Mouse (Mus musculus) embryonic facial prominence, embryonic 11.5 days (tissue): ENCODE measurements around the gene Rps6ka2. TPM values are rescaled to one million over a fixed set of nuclear protein-coding genes. Genes with fewer than 3 reads are reported as not detected.
"Not testable (repeated sequence)": the region's sequence is repeated elsewhere in the genome, so short reads cannot be mapped to it uniquely, and the experiment has no call there.

ENCODE experiments used
- ATAC-seq: fragments of 200-750 bp; cut with Nextera tagmentation; replicated peaks from 2 replicates; pipeline ENCODE4 v1.8.0; 2017; ENCODE audit warnings: low read depth; ENCODE audit not compliant: insufficient number of reproducible peaks, low FRiP score, low TSS enrichment
- DNase-seq: peaks from one replicate; pipeline ENCODE4 v3.0.0-alpha.2; 2015; ENCODE audit warnings: low spot score
- H3K27ac ChIP-seq: fragments of 300-500 bp; sonication (generic); replicated peaks from 2 replicates; pipeline ENCODE4 v1.5.1; 2014; ENCODE audit warnings: mild to moderate bottlenecking, low read depth, low read length, control low read depth
- H3K27me3 ChIP-seq: fragments of 300-500 bp; sonication (generic); 2 replicates; pipeline ENCODE4 v1.6.1; 2014; ENCODE audit warnings: mild to moderate bottlenecking, low read length, moderate library complexity, mixed read lengths; ENCODE audit not compliant: control insufficient read depth, insufficient read depth
- H3K36me3 ChIP-seq: fragments of 300-500 bp; sonication (generic); replicated peaks from 2 replicates; pipeline ENCODE4 v1.6.1; 2014; ENCODE audit warnings: low read depth, mild to moderate bottlenecking, low read length, moderate library complexity, mixed read lengths; ENCODE audit not compliant: control insufficient read depth, insufficient read depth
- H3K4me1 ChIP-seq: fragments of 300-500 bp; sonication (generic); 2 replicates; pipeline ENCODE4 v1.6.1; 2014; ENCODE audit warnings: low read length, mixed read lengths; ENCODE audit not compliant: control insufficient read depth, insufficient read depth
- H3K4me2 ChIP-seq: fragments of 300-500 bp; sonication (generic); 2 replicates; pipeline ENCODE4 v1.6.1; 2014; ENCODE audit warnings: low read depth, mild to moderate bottlenecking, control low read depth, low read length, moderate library complexity
- H3K4me3 ChIP-seq: fragments of 300-500 bp; sonication (generic); 2 replicates; pipeline ENCODE4 v1.5.1; 2014; ENCODE audit warnings: low read depth, low read length, control low read depth
- H3K9ac ChIP-seq: fragments of 300-500 bp; sonication (generic); replicated peaks from 2 replicates; pipeline ENCODE4 v1.6.1; 2014; ENCODE audit warnings: mild to moderate bottlenecking, control low read depth, low read length
- H3K9me3 ChIP-seq: fragments of 300-500 bp; sonication (generic); replicated peaks from 2 replicates; pipeline ENCODE4 v1.6.1; 2016; ENCODE audit warnings: mild to moderate bottlenecking, low read length, inconsistent platforms, mixed read lengths; ENCODE audit not compliant: control insufficient read depth
- WGBS: fragments of 180-500 bp; shearing (Covaris S2); extraction: QIAGEN DNeasy Blood & Tissue Kit; methylation state at CpG from one replicate; pipeline ENCODE4 v1.1.7; 2014; 5-methylcytosine and 5-hydroxymethylcytosine counted together
- polyA plus RNA-seq: library from polyadenylated mRNA; unstranded; fragments of >200 nt; fragmentation: Nextera tagmentation; extraction: Ambion mirVana; gene quantifications from 2 replicates; pipeline ENCODE4 v1.2.1, GENCODE M21; 2014

Rps6ka2 gene
- polyA plus RNA-seq, 1 experiment from 2014 or later, result 20.4 TPM

- Histone ChIP-seq H3K36me3 (no peaks in the 10 kb centered on the region; the same call in 1 of the 2 replicates), H3K9ac (no peak overlapping the region), H3K27ac (no peak overlapping the region), H3K27me3 (no peaks in the 10 kb centered on the region), H3K9me3 (no peaks in the 10 kb centered on the region), H3K4me2 (no peak overlapping the region), H3K4me3 (no peak overlapping the region), H3K4me1 (no peaks in the 10 kb centered on the region)
- WGBS, result 78% methylated on average over 8 of the region's 8 CpGs
- ATAC-seq (no peak), DNase-seq (no peak)
These were observed 114.5 kb downstream of the Rps6ka2 start for GRCm38 (mm10) chr17:7284297-7284910.

- no peak for ATAC-seq
- no peak overlapping the region for H3K4me3 ChIP-seq
- H3K4me2 ChIP-seq, result no peak overlapping the region
- no peaks in the 10 kb centered on the region; the same call in 1 of the 2 replicates for H3K36me3 ChIP-seq
- no peaks in the 10 kb centered on the region for H3K27me3 ChIP-seq
- no peak overlapping the region for H3K9ac ChIP-seq
- no peak for DNase-seq
- WGBS, result 82% methylated on average over 12 of the region's 12 CpGs
- no peaks in the 10 kb centered on the region for H3K9me3 ChIP-seq
- no peak overlapping the region for H3K27ac ChIP-seq
- no peaks in the 10 kb centered on the region for H3K4me1 ChIP-seq
These were observed 115.4 kb downstream of the Rps6ka2 start for GRCm38 (mm10) chr17:7285292-7285691.

- ATAC-seq (no peak), DNase-seq (no peak)
- no peak overlapping the region for H3K4me3 ChIP-seq
- H3K27me3 ChIP-seq, result no peaks in the 10 kb centered on the region
- no peak overlapping the region for H3K27ac ChIP-seq
- no peak overlapping the region for H3K9ac ChIP-seq
- no peak overlapping the region for H3K4me2 ChIP-seq
- WGBS, result 90% methylated on average over 12 of the region's 12 CpGs
- no peaks in the 10 kb centered on the region for H3K9me3 ChIP-seq
- H3K36me3 ChIP-seq, result no peaks in the 10 kb centered on the region; the same call in 1 of the 2 replicates
- H3K4me1 ChIP-seq, result no peaks in the 10 kb centered on the region
These were observed 116.6 kb downstream of the Rps6ka2 start for GRCm38 (mm10) chr17:7286422-7287050.

GRCm38 (mm10) chr17:7292012-7292684 is 122.2 kb downstream of the Rps6ka2 start:
- Histone ChIP-seq H3K4me2 (no peak overlapping the region), H3K27ac (no peak overlapping the region), H3K4me1 (no peaks in the 10 kb centered on the region), H3K36me3 (no peaks in the 10 kb centered on the region; the same call in 1 of the 2 replicates), H3K9me3 (no peaks in the 10 kb centered on the region), H3K27me3 (no peaks in the 10 kb centered on the region), H3K9ac (no peak overlapping the region), H3K4me3 (no peak overlapping the region)
- DNase-seq (no peak), ATAC-seq (no peak)
- WGBS, result 70% methylated on average over 11 of the region's 11 CpGs

GRCm38 (mm10) chr17:7306278-7307196 is 136.6 kb downstream of the Rps6ka2 start:
- DNase-seq, ATAC-seq, H3K27ac ChIP-seq, H3K36me3 ChIP-seq, H3K4me3 ChIP-seq, H3K4me2 ChIP-seq, H3K9me3 ChIP-seq, H3K4me1 ChIP-seq, H3K27me3 ChIP-seq, H3K9ac ChIP-seq: not testable (repeated sequence)
- 73% methylated on average over 7 of the region's 8 CpGs for WGBS

- not testable (repeated sequence) for H3K4me1 ChIP-seq, H3K27ac ChIP-seq, H3K36me3 ChIP-seq, ATAC-seq, H3K9me3 ChIP-seq, H3K4me2 ChIP-seq, H3K27me3 ChIP-seq, DNase-seq, H3K9ac ChIP-seq, H3K4me3 ChIP-seq
- WGBS, result 87% methylated on average over 5 of the region's 8 CpGs
These were observed 145.9 kb downstream of the Rps6ka2 start for GRCm38 (mm10) chr17:7315693-7316382.

GRCm38 (mm10) chr17:7319789-7320188 is 149.9 kb downstream of the Rps6ka2 start:
- not testable (repeated sequence) for H3K4me3 ChIP-seq, H3K9me3 ChIP-seq, H3K4me2 ChIP-seq, H3K9ac ChIP-seq, ATAC-seq, H3K4me1 ChIP-seq, H3K27me3 ChIP-seq, DNase-seq, H3K27ac ChIP-seq, H3K36me3 ChIP-seq
- WGBS, result 81% methylated on average over 6 of the region's 6 CpGs
